Mouse (Mus musculus) ovary, postnatal 14 days (tissue): Measurements from ENCODE around the gene Olfr1423.
"Not testable (repeated sequence)": the region's sequence is repeated elsewhere in the genome, so short reads cannot be mapped to it uniquely, and the experiment has no call there.

Experiments
- DNase-seq: peaks from one replicate; pipeline ENCODE4 v3.0.0; 2022; ENCODE audit warnings: low spot score

The Olfr1423 gene

GRCm38 (mm10) chr19:12006361-12006947, 34.7 kb downstream of the Olfr1423 start:
- no peak for DNase-seq

- peak; percentile 79 for DNase-seq
Measured at GRCm38 (mm10) chr19:12005376-12006360, 35.4 kb downstream of the Olfr1423 start.

GRCm38 (mm10) chr19:12004216-12005008, 36.7 kb downstream of the Olfr1423 start:
- DNase-seq = no peak

GRCm38 (mm10) chr19:12003568-12003967, 37.5 kb downstream of the Olfr1423 start:
- no peak for DNase-seq

- DNase-seq = no peak
Measured at GRCm38 (mm10) chr19:12002791-12003190, 38.3 kb downstream of the Olfr1423 start.

- DNase-seq = peak; percentile 30
Measured at GRCm38 (mm10) chr19:12002125-12002524, 39.0 kb downstream of the Olfr1423 start.

GRCm38 (mm10) chr19:12001686-12002085, 39.4 kb downstream of the Olfr1423 start:
- no peak for DNase-seq

GRCm38 (mm10) chr19:11995722-11996448, 45.2 kb downstream of the Olfr1423 start:
- no peak for DNase-seq

- no peak for DNase-seq
Measured at GRCm38 (mm10) chr19:11994703-11995431, 46.2 kb downstream of the Olfr1423 start.

GRCm38 (mm10) chr19:11992441-11993029, 48.6 kb downstream of the Olfr1423 start:
- DNase-seq = no peak

GRCm38 (mm10) chr19:11992034-11992433, 49.1 kb downstream of the Olfr1423 start:
- no peak for DNase-seq

GRCm38 (mm10) chr19:11989334-11989733, 51.8 kb downstream of the Olfr1423 start:
- DNase-seq = no peak

GRCm38 (mm10) chr19:11987841-11988240, 53.3 kb downstream of the Olfr1423 start:
- no peak for DNase-seq

GRCm38 (mm10) chr19:11984614-11985013, 56.5 kb downstream of the Olfr1423 start:
- not testable (repeated sequence) for DNase-seq
